Mouse (Mus musculus): ENCODE results near the gene Slc6a13. TPM values are rescaled to one million over a fixed set of nuclear protein-coding genes. Genes with fewer than 3 reads are reported as not detected.

Gene Slc6a13
- total and polyA plus RNA-seq, 3 experiments, result 9.6 to 17.4 (median 15.4) TPM

GRCm38 (mm10) chr6:121262496-121262895, 37.5 kb upstream of the Slc6a13 start:
- dilution Hi-C loops (cut with MboI; ENCODE audit: extremely low pct_ligation_motif_present, extremely low pct_unique_long_range_greater_than_20kb, low sequenced_read_pairs), result no loop called here
- H3K4me1 ChIP-seq (ENCODE audit: control insufficient read depth in 1 of 2, insufficient read depth in 2 of 2), result peaks cover 7 to 23% of the 10 kb centered on the region in 2 experiments
- TF ChIP-seq JUND (conservative IDR thresholded peaks at IDR 0.05; ENCODE audit: low read depth, low read length) (no peak), NELFE (IDR thresholded peaks at IDR 0.05; ENCODE audit: low read depth, low read length) (no peak), USF1 (IDR thresholded peaks at IDR 0.05; ENCODE audit: low read depth, low read length) (no peak), EP300 (IDR thresholded peaks at IDR 0.05; ENCODE audit: low read length) (no peak), JUN (IDR thresholded peaks at IDR 0.05; ENCODE audit: insufficient read depth, low read depth, low read length) (no peak), CTCF (conservative IDR thresholded peaks at IDR 0.05 in 1 of 2, IDR thresholded peaks at IDR 0.05 in 1 of 2; ENCODE audit: low read depth in 2 of 2, low read length in 2 of 2) (no peak), IRF4 (IDR thresholded peaks at IDR 0.05; ENCODE audit: low read depth, low read length) (no peak), SIN3A (IDR thresholded peaks at IDR 0.05; ENCODE audit: low read length) (no peak), TCF12 (IDR thresholded peaks at IDR 0.05; ENCODE audit: low read depth, low read length) (no peak), TBP (conservative IDR thresholded peaks at IDR 0.05; ENCODE audit: low read depth, low read length) (no peak), MXI1 (IDR thresholded peaks at IDR 0.05; ENCODE audit: low read depth, low read length) (no peak), ELF1 (IDR thresholded peaks at IDR 0.05; ENCODE audit: low read depth, low read length) (no peak), PAX5 (IDR thresholded peaks at IDR 0.05; ENCODE audit: low read length) (no peak), KAT2A (IDR thresholded peaks at IDR 0.05; ENCODE audit: insufficient replicate concordance, low read length) (no peak), ZKSCAN1 (IDR thresholded peaks at IDR 0.05; ENCODE audit: borderline replicate concordance, low read depth, low read length) (no peak), POLR2AphosphoS2 (IDR thresholded peaks at IDR 0.05; ENCODE audit: low read depth, low read length) (no peak), MAX (IDR thresholded peaks at IDR 0.05; ENCODE audit: low read length) (no peak), E2F4 (IDR thresholded peaks at IDR 0.05; ENCODE audit: insufficient replicate concordance, low read depth, low read length) (no peak)
- no peak overlapping the region for H3K9ac ChIP-seq (ENCODE audit: insufficient read depth, low read depth)
- no peak overlapping the region for H3K27ac ChIP-seq (ENCODE audit: insufficient read depth, low read depth)
- in situ Hi-C loops (cut with MboI; ENCODE audit: low pct_ligation_motif_present, low pct_unique_long_range_greater_than_20kb, low sequenced_read_pairs), result no loop called here
- H3K4me2 ChIP-seq (ENCODE audit: insufficient read depth, low read depth, poor library complexity, severe bottlenecking), result no peak overlapping the region
- no peaks in the 10 kb centered on the region for H3K27me3 ChIP-seq (replicated peaks)
- no peak overlapping the region for H3K4me3 ChIP-seq (replicated peaks in 1 of 3; ENCODE audit: low read depth in 2 of 3, low read length in 2 of 3, poor library complexity in 1 of 3)
- no peaks in the 10 kb centered on the region for H3K79me2 ChIP-seq (replicated peaks; ENCODE audit: control insufficient read depth, extremely low read depth, insufficient read depth, poor library complexity, severe bottlenecking)
- H3K9me3 ChIP-seq (replicated peaks; ENCODE audit: low read length), result peaks cover 4% of the 10 kb centered on the region
- no peak for DNase-seq (ENCODE audit: extremely low read depth)
- H3K36me3 ChIP-seq (replicated peaks in 1 of 2; ENCODE audit: control insufficient read depth in 1 of 2, insufficient read depth in 1 of 2, low read length in 1 of 2), result peaks cover 0 to 29% of the 10 kb centered on the region in 2 experiments

GRCm38 (mm10) chr6:121270156-121270555, 29.9 kb upstream of the Slc6a13 start:
- H3K27ac ChIP-seq (ENCODE audit: insufficient read depth, low read depth), result no peak overlapping the region
- H3K4me3 ChIP-seq (replicated peaks in 1 of 3; ENCODE audit: low read depth in 2 of 3, low read length in 2 of 3, poor library complexity in 1 of 3), result no peak overlapping the region
- in situ Hi-C loops (cut with MboI; ENCODE audit: low pct_ligation_motif_present, low pct_unique_long_range_greater_than_20kb, low sequenced_read_pairs), result no loop called here
- peaks cover 2% of the 10 kb centered on the region for H3K27me3 ChIP-seq (replicated peaks)
- no peak overlapping the region for H3K4me2 ChIP-seq (ENCODE audit: insufficient read depth, low read depth, poor library complexity, severe bottlenecking)
- dilution Hi-C loops (cut with MboI; ENCODE audit: extremely low pct_ligation_motif_present, extremely low pct_unique_long_range_greater_than_20kb, low sequenced_read_pairs), result no loop called here
- no peak for DNase-seq (ENCODE audit: extremely low read depth)
- H3K36me3 ChIP-seq (replicated peaks in 1 of 2; ENCODE audit: control insufficient read depth in 1 of 2, insufficient read depth in 1 of 2, low read length in 1 of 2), result peaks cover 0 to 30% of the 10 kb centered on the region in 2 experiments
- TF ChIP-seq JUN (IDR thresholded peaks at IDR 0.05; ENCODE audit: insufficient read depth, low read depth, low read length), result no peak
- TF ChIP-seq POLR2AphosphoS2 (IDR thresholded peaks at IDR 0.05; ENCODE audit: low read depth, low read length), result no peak
- peak; percentile 49; the same call in 1 of the 2 replicates for TF ChIP-seq MAX (IDR thresholded peaks at IDR 0.05; ENCODE audit: low read length)
- no peak for TF ChIP-seq PAX5 (IDR thresholded peaks at IDR 0.05; ENCODE audit: low read length)
- TF ChIP-seq E2F4 (IDR thresholded peaks at IDR 0.05; ENCODE audit: insufficient replicate concordance, low read depth, low read length), result no peak
- no peaks in the 10 kb centered on the region for H3K79me2 ChIP-seq (replicated peaks; ENCODE audit: control insufficient read depth, extremely low read depth, insufficient read depth, poor library complexity, severe bottlenecking)
- H3K4me1 ChIP-seq (ENCODE audit: control insufficient read depth in 1 of 2, insufficient read depth in 2 of 2), result peaks cover 3 to 19% of the 10 kb centered on the region in 2 experiments; a peak in 1 of 4 replicates
- peaks cover 2% of the 10 kb centered on the region for H3K9me3 ChIP-seq (replicated peaks; ENCODE audit: low read length)
- H3K9ac ChIP-seq (ENCODE audit: insufficient read depth, low read depth), result no peak overlapping the region

All from CH12.LX (cell line).